Mouse (Mus musculus) liver, postnatal 0 days (tissue): Measurements from ENCODE around the gene Rbms1. TPM values are rescaled to one million over a fixed set of nuclear protein-coding genes. Genes with fewer than 3 reads are reported as not detected.

Experiments
- ATAC-seq: fragments of 200-750 bp; cut with Nextera tagmentation; 2 replicates; pipeline ENCODE4 v1.8.0; 2017; ENCODE audit warnings: mild to moderate bottlenecking, moderate library complexity
- DNase-seq: peaks from one replicate; pipeline ENCODE4 v3.0.0-alpha.2; 2016
- H3K27ac ChIP-seq: fragments of 300-500 bp; sonication (generic); 2 replicates; pipeline ENCODE4 v1.5.1; 2014; ENCODE audit warnings: antibody characterized with exemption, moderate library complexity, mild to moderate bottlenecking, low read depth
- H3K27me3 ChIP-seq: fragments of 300-500 bp; sonication (generic); 2 replicates; pipeline ENCODE4 v1.6.1; 2014; ENCODE audit warnings: low read length, control low read depth, mixed read lengths; ENCODE audit not compliant: insufficient read depth
- H3K36me3 ChIP-seq: fragments of 300-500 bp; sonication (generic); replicated peaks from 2 replicates; pipeline ENCODE4 v1.6.1; 2014; ENCODE audit warnings: mild to moderate bottlenecking, control low read depth, low read length, moderate library complexity, mixed read lengths; ENCODE audit not compliant: insufficient read depth
- H3K4me1 ChIP-seq: fragments of 300-500 bp; sonication (generic); 2 replicates; pipeline ENCODE4 v1.6.1; 2014; ENCODE audit warnings: antibody characterized with exemption, mild to moderate bottlenecking, control low read depth; ENCODE audit not compliant: insufficient read depth
- H3K4me2 ChIP-seq: fragments of 300-500 bp; sonication (generic); 2 replicates; pipeline ENCODE4 v1.6.1; 2014; ENCODE audit warnings: low read depth, mild to moderate bottlenecking, low read length, moderate library complexity, mixed read lengths
- H3K4me3 ChIP-seq: fragments of 300-500 bp; sonication (generic); 2 replicates; pipeline ENCODE4 v1.5.1; 2014; ENCODE audit warnings: low read depth, low read length
- H3K9ac ChIP-seq: fragments of 300-500 bp; sonication (generic); replicated peaks from 2 replicates; pipeline ENCODE4 v1.6.1; 2014; ENCODE audit warnings: mild to moderate bottlenecking, moderate library complexity
- H3K9me3 ChIP-seq: fragments of 300-500 bp; sonication (generic); 2 replicates; pipeline ENCODE4 v1.6.1; 2016; ENCODE audit warnings: mild to moderate bottlenecking, control low read depth, low read length, mixed read lengths
- CTCF ChIP-seq: sonication (generic); IDR thresholded peaks from 2 replicates; pipeline ENCODE4 v1.5.1; 2016; ENCODE audit warnings: antibody characterized with exemption, low read depth
- EP300 ChIP-seq: IDR thresholded peaks from 2 replicates; pipeline ENCODE4 v1.6.1; 2016; ENCODE audit warnings: antibody characterized with exemption, low read depth, mild to moderate bottlenecking
- WGBS: fragments of 180-500 bp; shearing (Covaris S2); extraction: QIAGEN DNeasy Blood & Tissue Kit; methylation state at CpG from one replicate; pipeline ENCODE4 v1.1.7; 2014; ENCODE audit not compliant: insufficient replicate concordance; 5-methylcytosine and 5-hydroxymethylcytosine counted together
- polyA plus RNA-seq: library from polyadenylated mRNA; unstranded; fragments of >200 nt; fragmentation: Nextera tagmentation; extraction: Ambion mirVana; gene quantifications from 2 replicates; pipeline ENCODE4 v1.2.1, GENCODE M21; 2015

Gene Rbms1
- polyA plus RNA-seq, 1 experiment from 2014 or later: 38.5 TPM

DNA sequence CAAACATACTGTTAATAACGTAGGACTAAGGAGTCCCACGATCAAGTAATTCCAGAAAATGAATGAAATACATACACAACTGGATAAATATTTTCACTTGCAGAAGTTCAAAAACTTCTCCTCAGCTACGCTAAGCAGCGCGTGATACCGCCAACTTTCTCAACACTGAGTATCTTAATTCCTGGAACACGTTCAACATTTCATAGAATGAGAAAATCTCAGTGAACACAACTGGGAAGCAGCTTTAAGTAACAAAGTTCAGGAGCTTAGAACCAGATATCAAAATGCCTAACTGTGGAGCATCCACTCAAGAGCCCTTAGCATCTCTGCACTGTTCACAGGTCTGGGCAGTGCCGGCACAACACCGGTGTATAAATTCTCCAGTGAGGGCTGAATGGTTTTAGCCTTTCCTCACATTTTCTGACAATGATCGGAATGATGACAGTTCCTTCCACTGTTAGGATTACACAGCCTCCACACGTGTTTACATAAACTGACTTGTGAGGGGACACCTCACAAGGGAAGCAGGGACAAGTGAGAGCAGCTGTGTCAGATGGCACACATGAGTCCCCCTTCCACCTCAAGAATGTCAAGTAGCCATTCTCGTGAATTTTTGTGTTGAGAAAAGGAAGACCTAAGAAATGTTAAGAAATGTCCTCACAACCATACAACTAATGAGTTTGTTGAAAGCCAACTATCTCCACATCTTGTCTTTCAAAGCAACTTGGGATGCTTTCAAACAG lies 93.8 kb downstream of the Rbms1 start:
- no peaks in the 10 kb centered on the region for H3K9me3 ChIP-seq
- ATAC-seq: no peak
- no peak overlapping the region for H3K27ac ChIP-seq
- no peak for DNase-seq
- no peak overlapping the region for H3K4me2 ChIP-seq
- no peak overlapping the region for H3K4me3 ChIP-seq
- 76% methylated on average over 12 of the region's 12 CpGs for WGBS
- no peaks in the 10 kb centered on the region for H3K27me3 ChIP-seq
- peaks cover 50% of the 10 kb centered on the region for H3K4me1 ChIP-seq
- TF ChIP-seq CTCF (no peak), EP300 (no peak)
- no peaks in the 10 kb centered on the region for H3K36me3 ChIP-seq
- no peak overlapping the region for H3K9ac ChIP-seq

DNA sequence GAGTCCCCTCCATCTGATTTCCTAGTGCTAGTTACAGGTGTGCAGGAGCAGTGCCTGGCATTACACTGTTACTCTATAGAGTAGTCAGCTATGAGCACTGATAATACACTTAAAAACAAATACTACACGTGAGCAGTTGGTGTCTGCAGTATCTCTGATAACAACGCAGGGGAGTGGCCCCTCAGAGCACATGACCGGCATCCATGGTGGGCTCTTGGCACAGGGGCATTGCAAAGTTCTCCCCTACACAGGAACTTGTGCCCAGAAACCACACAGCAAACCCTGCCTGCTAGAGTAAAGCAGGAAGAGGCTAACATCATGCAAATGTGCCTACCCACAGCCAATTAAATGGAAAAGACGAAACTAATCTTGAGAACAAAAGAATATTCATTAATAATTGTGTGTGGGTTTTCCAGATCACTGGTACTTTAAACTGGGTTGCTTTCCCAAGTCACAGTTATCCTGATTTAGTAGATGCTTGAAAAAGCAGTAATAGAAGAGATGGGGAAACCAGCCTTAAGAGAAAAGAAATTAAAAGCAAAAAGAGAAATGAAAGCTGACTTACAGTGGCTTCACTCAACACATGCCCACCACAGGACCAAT lies 94.8 kb downstream of the Rbms1 start:
- TF ChIP-seq CTCF: no peak
- TF ChIP-seq EP300: peak; percentile 23; the same call in 1 of the 2 replicates
- DNase-seq (no peak), ATAC-seq (no peak)
- no peaks in the 10 kb centered on the region for H3K36me3 ChIP-seq
- H3K4me3 ChIP-seq: no peak overlapping the region
- WGBS: 26% methylated on average over 4 of the region's 4 CpGs
- peak overlapping the region; percentile 7 for H3K4me2 ChIP-seq
- H3K27me3 ChIP-seq: no peaks in the 10 kb centered on the region
- no peaks in the 10 kb centered on the region for H3K9me3 ChIP-seq
- H3K9ac ChIP-seq: no peak overlapping the region
- H3K27ac ChIP-seq: no peak overlapping the region
- H3K4me1 ChIP-seq: peaks cover 47% of the 10 kb centered on the region

DNA sequence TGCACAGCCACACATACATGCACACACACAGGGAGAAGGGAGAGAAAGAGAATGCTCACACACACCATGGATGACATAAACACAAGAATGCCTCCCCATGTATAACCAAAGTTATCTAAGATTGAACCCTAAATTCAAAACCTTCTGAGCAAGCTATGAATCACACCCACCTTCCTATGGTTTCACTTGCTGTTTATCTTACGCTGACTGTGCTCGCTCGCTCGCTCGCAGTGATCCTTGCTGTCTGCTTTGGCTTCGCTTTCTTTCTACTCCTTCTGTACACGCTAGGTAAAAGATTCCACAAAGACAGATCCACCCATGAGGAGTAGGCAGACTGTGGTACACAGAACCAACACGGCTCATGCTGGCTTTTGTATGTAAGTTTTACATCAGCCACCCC lies 95.7 kb downstream of the Rbms1 start:
- Histone ChIP-seq H3K27ac (0 out of 2 replicates have a peak overlapping the region, but pooled peaks have one; percentile 35), H3K4me2 (peak overlapping the region; percentile 7; the same call in 1 of the 2 replicates), H3K36me3 (no peaks in the 10 kb centered on the region), H3K9me3 (no peaks in the 10 kb centered on the region), H3K9ac (0 out of 2 replicates have a peak overlapping the region, but pooled peaks have one; percentile 6), H3K27me3 (no peaks in the 10 kb centered on the region), H3K4me1 (peaks cover 48% of the 10 kb centered on the region), H3K4me3 (no peak overlapping the region)
- WGBS: 73% methylated on average over 8 of the region's 8 CpGs
- no peak for DNase-seq
- no peak for ATAC-seq
- TF ChIP-seq CTCF: no peak
- TF ChIP-seq EP300: no peak

DNA sequence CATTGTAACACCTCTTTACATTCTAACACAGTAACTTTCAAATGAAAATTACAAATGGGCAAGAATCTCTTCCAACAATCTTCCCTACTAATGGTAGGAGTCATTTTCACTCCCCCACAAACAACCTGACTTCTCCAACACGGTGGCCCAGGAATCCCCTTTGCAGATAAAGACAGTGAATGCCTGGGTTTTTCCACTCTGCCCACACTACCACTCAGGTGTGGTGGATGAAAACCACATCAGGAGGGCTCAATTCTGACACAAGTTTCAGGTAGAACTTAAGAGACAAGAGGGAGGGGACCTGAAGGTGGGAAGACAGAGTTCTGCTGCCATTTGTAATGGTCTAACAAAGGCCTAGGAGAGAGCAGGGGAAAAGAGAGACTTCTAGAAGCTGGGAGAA lies 97.1 kb downstream of the Rbms1 start:
- no peak for TF ChIP-seq EP300
- TF ChIP-seq CTCF: no peak
- peak overlapping the region; percentile 90; the same call in 1 of the 2 replicates for H3K27ac ChIP-seq
- H3K4me2 ChIP-seq: no peak overlapping the region
- peaks cover 43% of the 10 kb centered on the region for H3K4me1 ChIP-seq
- ATAC-seq (no peak), DNase-seq (no peak)
- H3K36me3 ChIP-seq: no peaks in the 10 kb centered on the region
- H3K4me3 ChIP-seq: no peak overlapping the region
- H3K27me3 ChIP-seq: no peaks in the 10 kb centered on the region
- no peaks in the 10 kb centered on the region for H3K9me3 ChIP-seq
- no peak overlapping the region for H3K9ac ChIP-seq
- WGBS: 44% methylated on average over 1 of the region's 1 CpGs

DNA sequence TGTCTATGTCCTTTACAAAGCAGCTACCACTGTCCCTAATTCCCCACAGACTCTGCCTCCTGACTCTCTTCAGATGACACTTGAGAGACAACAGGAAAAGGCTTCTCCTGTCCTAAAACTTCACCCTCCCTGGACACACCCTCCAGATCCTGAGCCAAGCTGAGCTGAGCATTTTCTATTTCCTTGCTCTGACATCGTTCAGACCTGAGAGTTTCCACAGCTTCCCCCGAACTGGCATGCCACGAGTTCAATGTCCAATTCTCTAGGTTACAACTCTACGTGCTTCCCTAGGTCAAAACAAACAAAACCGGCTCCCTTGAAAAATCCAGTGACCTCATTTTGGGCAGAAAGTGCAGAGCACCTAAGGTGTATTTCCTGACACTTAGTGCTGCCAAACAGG lies 98.0 kb downstream of the Rbms1 start:
- TF ChIP-seq EP300 (peak; percentile 39; the same call in 1 of the 2 replicates), CTCF (no peak)
- Histone ChIP-seq H3K9ac (peak overlapping the region; percentile 53; the same call in 1 of the 2 replicates), H3K27me3 (no peaks in the 10 kb centered on the region), H3K4me2 (peak overlapping the region; percentile 40), H3K27ac (peak overlapping the region; percentile 90), H3K36me3 (no peaks in the 10 kb centered on the region), H3K4me1 (peaks cover 43% of the 10 kb centered on the region), H3K9me3 (no peaks in the 10 kb centered on the region), H3K4me3 (no peak overlapping the region)
- ATAC-seq: peak; percentile 68
- 28% methylated on average over 5 of the region's 5 CpGs for WGBS
- DNase-seq: peak; percentile 40

DNA sequence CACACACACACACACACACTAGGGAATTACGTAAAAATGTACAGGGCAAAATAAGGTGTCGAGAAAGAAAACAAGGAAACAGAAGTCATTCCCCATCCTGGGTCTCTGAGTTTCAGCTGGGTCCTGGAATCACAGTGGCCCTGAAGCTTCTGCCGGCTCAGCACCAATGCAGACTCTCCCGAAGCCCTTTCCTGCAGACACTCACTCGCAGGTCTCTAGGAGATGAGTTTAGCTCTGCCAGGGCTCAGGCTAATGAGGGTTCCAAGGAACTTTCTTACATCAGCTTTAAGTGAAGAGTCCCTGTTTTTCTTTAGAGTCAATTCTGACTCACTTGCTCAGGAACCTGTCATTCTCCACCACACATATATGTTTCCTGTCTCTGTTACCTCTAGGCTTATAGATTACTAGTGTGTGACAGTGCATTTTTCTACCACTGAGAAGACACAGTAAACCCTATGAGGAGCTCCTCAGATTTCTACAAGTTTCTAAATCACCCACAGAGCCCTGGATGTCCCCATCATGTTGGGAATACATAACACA lies 98.7 kb downstream of the Rbms1 start:
- DNase-seq: no peak
- 52% methylated on average over 5 of the region's 5 CpGs for WGBS
- Histone ChIP-seq H3K4me2 (peak overlapping the region; percentile 40; the same call in 1 of the 2 replicates), H3K9ac (peak overlapping the region; percentile 53; the same call in 1 of the 2 replicates), H3K27me3 (no peaks in the 10 kb centered on the region), H3K27ac (peak overlapping the region; percentile 90), H3K4me1 (peaks cover 41% of the 10 kb centered on the region), H3K4me3 (no peak overlapping the region), H3K36me3 (0 out of 2 replicates have a peak, but pooled peaks cover under 1% of the 10 kb centered on the region), H3K9me3 (no peaks in the 10 kb centered on the region)
- no peak for TF ChIP-seq EP300
- TF ChIP-seq CTCF: no peak
- no peak for ATAC-seq
